Mouse (Mus musculus) liver, embryonic 14.5 days (tissue): ENCODE measurements at regions not wholly inside any gene's neighbourhood (a gene's known extent, or its start where the extent isn't known, plus 50 kb on each side); places are given as distances from the start of the nearest gene placed in this dataset.
"Not testable (repeated sequence)": the region's sequence is repeated elsewhere in the genome, so short reads cannot be mapped to it uniquely, and the experiment has no call there.

Source experiments
- CTCF ChIP-seq: IDR thresholded peaks from 2 replicates; pipeline ENCODE4 v1.5.1; 2016; ENCODE audit warnings: antibody characterized with exemption, low read depth, control low read depth
- EP300 ChIP-seq: IDR thresholded peaks from 2 replicates; pipeline ENCODE4 v1.6.1; 2016; ENCODE audit warnings: antibody characterized with exemption, low read depth

DNA sequence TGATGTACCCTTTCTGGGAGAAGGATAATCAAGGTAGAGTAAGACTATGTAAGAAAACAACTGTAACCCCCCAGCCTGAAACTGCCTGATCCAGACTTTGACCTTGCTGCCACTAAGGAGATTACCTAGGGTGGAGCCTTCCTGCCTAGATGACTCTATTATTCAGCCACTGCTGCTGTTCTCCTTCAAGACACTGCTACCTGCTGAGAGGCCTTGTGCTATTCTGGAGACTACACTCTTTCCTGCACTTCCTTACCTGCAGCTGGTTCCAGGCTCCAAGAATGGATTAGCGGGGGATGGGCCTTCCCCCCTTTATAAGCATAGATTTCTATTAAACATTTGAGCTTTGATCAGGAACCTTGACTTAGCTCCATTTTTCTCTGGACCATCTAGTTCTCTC lies 359.4 kb downstream of the Pros1 start:
- TF ChIP-seq CTCF, EP300: not testable (repeated sequence)
